Mouse (Mus musculus): ENCODE data around the gene Psmd8. TPM values are rescaled to one million over a fixed set of nuclear protein-coding genes. Genes with fewer than 3 reads are reported as not detected.
"Not testable (repeated sequence)": the region's sequence is repeated elsewhere in the genome, so short reads cannot be mapped to it uniquely, and the experiment has no call there.

Psmd8 gene
- polyA plus RNA-seq (2014; fragmentation: Nextera tagmentation; extraction: Ambion mirVana) = 295 and 302 TPM in 2 replicates

GRCm38 (mm10) chr7:29180077-29180853, at the start of gene Psmd8:
Gene Psmd8, minus strand, starts transcription at chr7:29180701.
- under 1% methylated on average over 62 of the region's 62 CpGs for WGBS
- Histone ChIP-seq H3K4me2 (replicated peaks) (peak within 1 kb of the TSS; percentile 90), H3K9me3 (ENCODE audit: control insufficient read depth, low read length) (no peaks in the 10 kb centered on the region), H3K4me3 (replicated peaks; ENCODE audit: low read length) (peak within 1 kb of the TSS; percentile 78), H3K9ac (peak within 1 kb of the TSS; percentile 86), H3K36me3 (replicated peaks; ENCODE audit: control insufficient read depth, insufficient read depth) (peaks cover 18% of the 10 kb centered on the region), H3K27me3 (ENCODE audit: control insufficient read depth, insufficient read depth, low read length) (0 out of 2 replicates have a peak, but pooled peaks cover 2% of the 10 kb centered on the region), H3K4me1 (replicated peaks; ENCODE audit: control insufficient read depth, insufficient read depth, low read length) (peaks cover 16% of the 10 kb centered on the region), H3K27ac (peak within 1 kb of the TSS; percentile 70)
- peak; percentile 96 for ATAC-seq (ENCODE audit: low FRiP score)
- DNase-seq (ENCODE audit: low spot score) = peak; percentile 96

GRCm38 (mm10) chr7:29228202-29228601, 47.7 kb upstream of the Psmd8 start:
- Histone ChIP-seq H3K4me3 (replicated peaks; ENCODE audit: low read length) (no peak overlapping the region), H3K9me3 (ENCODE audit: control insufficient read depth, low read length) (no peaks in the 10 kb centered on the region), H3K4me1 (replicated peaks; ENCODE audit: control insufficient read depth, insufficient read depth, low read length) (peaks cover 16% of the 10 kb centered on the region), H3K27ac (no peak overlapping the region), H3K36me3 (replicated peaks; ENCODE audit: control insufficient read depth, insufficient read depth) (no peaks in the 10 kb centered on the region), H3K4me2 (replicated peaks) (no peak overlapping the region), H3K9ac (no peak overlapping the region), H3K27me3 (ENCODE audit: control insufficient read depth, insufficient read depth, low read length) (peaks cover 32% of the 10 kb centered on the region)
- WGBS = 81% methylated on average over 4 of the region's 4 CpGs
- DNase-seq (ENCODE audit: low spot score) = no peak
- no peak for ATAC-seq (ENCODE audit: low FRiP score)

GRCm38 (mm10) chr7:29225520-29225919, 45.0 kb upstream of the Psmd8 start:
- Histone ChIP-seq H3K4me1 (replicated peaks; ENCODE audit: control insufficient read depth, insufficient read depth, low read length) (peaks cover 10% of the 10 kb centered on the region), H3K4me3 (replicated peaks; ENCODE audit: low read length) (no peak overlapping the region), H3K9ac (no peak overlapping the region), H3K4me2 (replicated peaks) (peak overlapping the region; percentile 34; the same call in 1 of the 2 replicates), H3K27ac (no peak overlapping the region), H3K9me3 (ENCODE audit: control insufficient read depth, low read length) (no peaks in the 10 kb centered on the region), H3K36me3 (replicated peaks; ENCODE audit: control insufficient read depth, insufficient read depth) (no peaks in the 10 kb centered on the region), H3K27me3 (ENCODE audit: control insufficient read depth, insufficient read depth, low read length) (peaks cover 5% of the 10 kb centered on the region)
- 73% methylated on average over 13 of the region's 13 CpGs for WGBS
- ATAC-seq (ENCODE audit: low FRiP score) (no peak), DNase-seq (ENCODE audit: low spot score) (no peak)

- Histone ChIP-seq H3K4me3 (replicated peaks; ENCODE audit: low read length) (no peak overlapping the region; the same call in 1 of the 2 replicates), H3K4me2 (replicated peaks) (peak overlapping the region; percentile 34; the same call in 1 of the 2 replicates), H3K4me1 (replicated peaks; ENCODE audit: control insufficient read depth, insufficient read depth, low read length) (peaks cover 10% of the 10 kb centered on the region), H3K27me3 (ENCODE audit: control insufficient read depth, insufficient read depth, low read length) (no peaks in the 10 kb centered on the region), H3K9me3 (ENCODE audit: control insufficient read depth, low read length) (peaks cover 3% of the 10 kb centered on the region; the same call in 1 of the 2 replicates), H3K36me3 (replicated peaks; ENCODE audit: control insufficient read depth, insufficient read depth) (no peaks in the 10 kb centered on the region), H3K9ac (peak overlapping the region; percentile 20; the same call in 1 of the 2 replicates), H3K27ac (no peak overlapping the region)
- DNase-seq (ENCODE audit: low spot score) = no peak
- 12% methylated on average over 16 of the region's 16 CpGs for WGBS
- ATAC-seq (ENCODE audit: low FRiP score) = 0 out of 2 replicates have a peak, but pooled peaks have one; percentile 65
Observed at GRCm38 (mm10) chr7:29224756-29225394, 44.4 kb upstream of the Psmd8 start.

GRCm38 (mm10) chr7:29214846-29215245, 34.3 kb upstream of the Psmd8 start:
- Histone ChIP-seq H3K4me3 (replicated peaks; ENCODE audit: low read length) (no peak overlapping the region), H3K9me3 (ENCODE audit: control insufficient read depth, low read length) (peaks cover 8% of the 10 kb centered on the region), H3K36me3 (replicated peaks; ENCODE audit: control insufficient read depth, insufficient read depth) (no peaks in the 10 kb centered on the region), H3K4me2 (replicated peaks) (no peak overlapping the region), H3K9ac (no peak overlapping the region), H3K27me3 (ENCODE audit: control insufficient read depth, insufficient read depth, low read length) (peaks cover 10% of the 10 kb centered on the region; the same call in 1 of the 2 replicates), H3K4me1 (replicated peaks; ENCODE audit: control insufficient read depth, insufficient read depth, low read length) (0 out of 2 replicates have a peak, but pooled peaks cover 7% of the 10 kb centered on the region), H3K27ac (no peak overlapping the region)
- DNase-seq (ENCODE audit: low spot score) = no peak
- 37% methylated on average over 15 of the region's 15 CpGs for WGBS
- ATAC-seq (ENCODE audit: low FRiP score) = no peak

GRCm38 (mm10) chr7:29214236-29214635, 33.7 kb upstream of the Psmd8 start:
- ATAC-seq (ENCODE audit: low FRiP score) = no peak
- Histone ChIP-seq H3K27me3 (ENCODE audit: control insufficient read depth, insufficient read depth, low read length) (peaks cover 10% of the 10 kb centered on the region; the same call in 1 of the 2 replicates), H3K9ac (no peak overlapping the region), H3K4me2 (replicated peaks) (peak overlapping the region; percentile 53; the same call in 1 of the 2 replicates), H3K4me3 (replicated peaks; ENCODE audit: low read length) (no peak overlapping the region), H3K27ac (no peak overlapping the region), H3K9me3 (ENCODE audit: control insufficient read depth, low read length) (0 out of 2 replicates have a peak, but pooled peaks cover 3% of the 10 kb centered on the region), H3K4me1 (replicated peaks; ENCODE audit: control insufficient read depth, insufficient read depth, low read length) (0 out of 2 replicates have a peak, but pooled peaks cover 7% of the 10 kb centered on the region), H3K36me3 (replicated peaks; ENCODE audit: control insufficient read depth, insufficient read depth) (no peaks in the 10 kb centered on the region)
- 57% methylated on average over 2 of the region's 2 CpGs for WGBS
- no peak for DNase-seq (ENCODE audit: low spot score)

- Histone ChIP-seq H3K4me1 (replicated peaks; ENCODE audit: control insufficient read depth, insufficient read depth, low read length) (0 out of 2 replicates have a peak, but pooled peaks cover 7% of the 10 kb centered on the region), H3K4me3 (replicated peaks; ENCODE audit: low read length) (peak within 1 kb of the TSS; percentile 18), H3K9ac (peak within 1 kb of the TSS; percentile 11; the same call in 1 of the 2 replicates), H3K4me2 (replicated peaks) (peak within 1 kb of the TSS; percentile 53), H3K27me3 (ENCODE audit: control insufficient read depth, insufficient read depth, low read length) (peaks cover 10% of the 10 kb centered on the region; the same call in 1 of the 2 replicates), H3K36me3 (replicated peaks; ENCODE audit: control insufficient read depth, insufficient read depth) (no peaks in the 10 kb centered on the region), H3K27ac (no peak within 1 kb of the TSS), H3K9me3 (ENCODE audit: control insufficient read depth, low read length) (no peaks in the 10 kb centered on the region)
- ATAC-seq (ENCODE audit: low FRiP score) = peak; percentile 82
- peak; percentile 60 for DNase-seq (ENCODE audit: low spot score)
- WGBS = 2% methylated on average over 20 of the region's 20 CpGs
Observed at GRCm38 (mm10) chr7:29213675-29214082, 33.2 kb upstream of the Psmd8 start, which contains the start of gene Catsperg1. Gene Catsperg1, minus strand, starts transcription at chr7:29214035.

GRCm38 (mm10) chr7:29212775-29213560, 32.5 kb upstream of the Psmd8 start:
- H3K36me3 ChIP-seq (replicated peaks; ENCODE audit: control insufficient read depth, insufficient read depth); H3K4me1 ChIP-seq (replicated peaks; ENCODE audit: control insufficient read depth, insufficient read depth, low read length); DNase-seq (ENCODE audit: low spot score); H3K9me3 ChIP-seq (ENCODE audit: control insufficient read depth, low read length); ATAC-seq (ENCODE audit: low FRiP score); H3K27ac ChIP-seq: not testable (repeated sequence)
- Histone ChIP-seq H3K4me3 (replicated peaks; ENCODE audit: low read length) (peak overlapping the region; percentile 18), H3K9ac (peak overlapping the region; percentile 11; the same call in 1 of the 2 replicates), H3K27me3 (ENCODE audit: control insufficient read depth, insufficient read depth, low read length) (peaks cover 10% of the 10 kb centered on the region; the same call in 1 of the 2 replicates), H3K4me2 (replicated peaks) (peak overlapping the region; percentile 53)
- 18% methylated on average over 40 of the region's 40 CpGs for WGBS

Measured in hindbrain, embryonic 14.5 days (tissue).